Mouse (Mus musculus) brain, embryonic 14.5 days (tissue): ENCODE results near the gene Tnik.

ENCODE experiments used
- CTCF ChIP-seq: fragments of 200-500 bp; IDR thresholded peaks from 2 replicates; pipeline ENCODE4 v1.5.1; 2012; ENCODE audit warnings: inconsistent platforms, mild to moderate bottlenecking, moderate library complexity, borderline replicate concordance; ENCODE audit not compliant: insufficient read depth, insufficient read length; ENCODE audit errors: extremely low read depth
- POLR2A ChIP-seq: fragments of 200-500 bp; IDR thresholded peaks from 2 replicates; pipeline ENCODE4 v1.6.1; 2012; ENCODE audit warnings: mild to moderate bottlenecking, inconsistent platforms, borderline replicate concordance; ENCODE audit not compliant: poor library complexity, insufficient read depth, insufficient read length, severe bottlenecking; ENCODE audit errors: extremely low read depth

DNA sequence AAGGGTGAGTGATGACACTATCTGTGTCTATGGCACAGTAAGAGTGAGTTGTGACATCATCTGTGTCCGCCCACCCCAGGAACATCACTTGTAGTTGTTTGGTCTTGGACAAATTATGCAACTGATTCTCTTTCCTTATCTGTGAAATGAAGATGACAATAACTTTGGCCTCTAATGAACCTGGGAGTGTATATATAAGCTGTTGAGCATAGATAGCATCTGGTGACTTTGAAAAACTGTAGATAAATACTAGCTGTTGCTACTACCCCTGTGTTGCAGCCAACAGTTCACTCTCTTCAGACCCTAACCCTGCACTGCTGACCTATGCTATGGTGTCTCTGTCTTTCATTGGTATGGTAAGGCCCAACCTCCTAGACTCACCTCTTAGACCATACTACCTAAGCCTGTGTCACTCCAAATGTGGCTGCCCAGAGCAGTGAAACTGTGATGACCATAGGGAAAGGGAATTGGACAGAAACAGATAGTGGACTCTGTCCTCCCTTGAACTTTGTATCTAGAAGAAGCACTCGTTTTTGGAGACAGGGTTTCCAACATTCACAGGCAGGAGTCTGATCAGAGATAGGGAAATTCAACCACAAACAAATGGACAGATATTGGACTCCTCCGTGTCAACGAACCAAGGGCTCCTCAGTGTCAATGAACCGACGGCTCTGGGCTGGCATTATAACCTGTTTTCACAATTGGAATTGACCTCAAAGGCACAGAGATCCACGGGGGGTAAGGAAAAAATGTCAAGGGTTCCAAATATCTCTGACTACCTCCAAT is 451.1 kb downstream of the Tnik start:
- no peak for TF ChIP-seq POLR2A
- no peak for TF ChIP-seq CTCF
